Mouse (Mus musculus) heart, embryonic 12.5 days (tissue): ENCODE measurements around the gene Rpl10. TPM values are rescaled to one million over a fixed set of nuclear protein-coding genes. Genes with fewer than 3 reads are reported as not detected.

Experiments
- microRNA-seq: library from miRNA; unstranded; fragments of <30 nt; microRNA quantifications from one replicate; pipeline ENCODE4, GENCODE M21; 2017
- polyA plus RNA-seq: library from polyadenylated mRNA; unstranded; fragments of >200 nt; fragmentation: Nextera tagmentation; extraction: Ambion mirVana; gene quantifications from 2 replicates; pipeline ENCODE4 v1.2.1, GENCODE M21; 2016

Rpl10 gene
- polyA plus RNA-seq, 1 experiment from 2014 or later = 437 TPM

Small RNA genes lying within 50 kb of the gene (microRNA-seq; reads per million reads assigned to microRNA genes)
- gene Mir7091 = 0.71 reads per million
- not detected for gene Mir7092

Other genes starting within 250 kb of the Rpl10 start
- 55.6 and 58.4 TPM in 2 replicates for gene Irak1, start 246.9 kb upstream of the Rpl10 start, polyA plus RNA-seq
- not detected in 2 replicates for gene Opn1mw, start 143.3 kb upstream of the Rpl10 start, polyA plus RNA-seq
- gene Mecp2, start 135.4 kb upstream of the Rpl10 start, polyA plus RNA-seq = 12.0 and 14.0 TPM in 2 replicates
- gene Tex28, start 103.0 kb upstream of the Rpl10 start, polyA plus RNA-seq = not detected in 2 replicates
- not detected in 2 replicates for gene Tktl1, start 93.6 kb upstream of the Rpl10 start, polyA plus RNA-seq
- gene Flna, start 21.0 kb upstream of the Rpl10 start, polyA plus RNA-seq = 226 and 227 TPM in 2 replicates
- gene Emd, start 16.1 kb upstream of the Rpl10 start, polyA plus RNA-seq = 16.8 and 17.3 TPM in 2 replicates
- gene Taz, start 11.1 kb downstream of the Rpl10 start, polyA plus RNA-seq = 70.5 and 71.3 TPM in 2 replicates
- gene Dnase1l1, start 11.5 kb downstream of the Rpl10 start, polyA plus RNA-seq = 10.2 and 10.8 TPM in 2 replicates
- gene Atp6ap1, start 26.3 kb downstream of the Rpl10 start, polyA plus RNA-seq = 125 and 128 TPM in 2 replicates
- 167 and 174 TPM in 2 replicates for gene Gdi1, start 34.2 kb downstream of the Rpl10 start, polyA plus RNA-seq
- gene Fam50a, start 42.2 kb downstream of the Rpl10 start, polyA plus RNA-seq = 53.1 and 55.1 TPM in 2 replicates
- gene Plxna3, start 58.3 kb downstream of the Rpl10 start, polyA plus RNA-seq = 9.6 and 9.8 TPM in 2 replicates
- 93.9 and 95.5 TPM in 2 replicates for gene Lage3, start 82.8 kb downstream of the Rpl10 start, polyA plus RNA-seq
- 57.4 and 58.2 TPM in 2 replicates for gene Ubl4a, start 102.4 kb downstream of the Rpl10 start, polyA plus RNA-seq
- gene Slc10a3, start 102.5 kb downstream of the Rpl10 start, polyA plus RNA-seq = 13.5 and 13.7 TPM in 2 replicates
- gene Fam3a, start 122.5 kb downstream of the Rpl10 start, polyA plus RNA-seq = 25.7 and 26.8 TPM in 2 replicates
- 25.6 and 29.4 TPM in 2 replicates for gene Ikbkg, start 122.5 kb downstream of the Rpl10 start, polyA plus RNA-seq
- 18.5 TPM in 2 replicates for gene G6pdx, start 158.4 kb downstream of the Rpl10 start, polyA plus RNA-seq
- gene Gm6880, start 210.6 kb downstream of the Rpl10 start, polyA plus RNA-seq = not detected in 2 replicates